Mouse (Mus musculus): ENCODE data around the gene Rad51b.

Rad51b gene

GRCm38 (mm10) chr12:79687683-79688386, 390.8 kb downstream of the Rad51b start:
- no peak for DNase-seq (ENCODE audit: low read depth)

- DNase-seq (ENCODE audit: low read depth): no peak
These were observed 392.2 kb downstream of the Rad51b start for GRCm38 (mm10) chr12:79689299-79689698.

- peak; percentile 65 for DNase-seq (ENCODE audit: low read depth)
These were observed 395.1 kb downstream of the Rad51b start for GRCm38 (mm10) chr12:79691929-79692862.

- DNase-seq (ENCODE audit: low read depth): no peak
These were observed 398.9 kb downstream of the Rad51b start for GRCm38 (mm10) chr12:79695832-79696434.

GRCm38 (mm10) chr12:79703555-79703954, 406.5 kb downstream of the Rad51b start:
- DNase-seq (ENCODE audit: low read depth): no peak

GRCm38 (mm10) chr12:79705501-79706266, 408.6 kb downstream of the Rad51b start:
- no peak for DNase-seq (ENCODE audit: low read depth)

GRCm38 (mm10) chr12:79707565-79708422, 410.7 kb downstream of the Rad51b start:
- no peak for DNase-seq (ENCODE audit: low read depth)

GRCm38 (mm10) chr12:79708423-79708733, 411.3 kb downstream of the Rad51b start:
- DNase-seq (ENCODE audit: low read depth): no peak

GRCm38 (mm10) chr12:79713286-79713685, 416.2 kb downstream of the Rad51b start:
- no peak for DNase-seq (ENCODE audit: low read depth)

GRCm38 (mm10) chr12:79714484-79714883, 417.4 kb downstream of the Rad51b start:
- no peak for DNase-seq (ENCODE audit: low read depth)

- DNase-seq (ENCODE audit: low read depth): no peak
These were observed 418.6 kb downstream of the Rad51b start for GRCm38 (mm10) chr12:79715506-79716345.

GRCm38 (mm10) chr12:79719091-79719846, 422.2 kb downstream of the Rad51b start:
- DNase-seq (ENCODE audit: low read depth): no peak

GRCm38 (mm10) chr12:79719847-79720201, 422.7 kb downstream of the Rad51b start:
- no peak for DNase-seq (ENCODE audit: low read depth)

- DNase-seq (ENCODE audit: low read depth): no peak
These were observed 427.8 kb downstream of the Rad51b start for GRCm38 (mm10) chr12:79724875-79725274.

GRCm38 (mm10) chr12:79725711-79726110, 428.6 kb downstream of the Rad51b start:
- no peak for DNase-seq (ENCODE audit: low read depth)

GRCm38 (mm10) chr12:79726116-79726515, 429.0 kb downstream of the Rad51b start:
- no peak for DNase-seq (ENCODE audit: low read depth)

- DNase-seq (ENCODE audit: low read depth): no peak
These were observed 429.9 kb downstream of the Rad51b start for GRCm38 (mm10) chr12:79726959-79727358.

GRCm38 (mm10) chr12:79729926-79730506, 432.9 kb downstream of the Rad51b start:
- DNase-seq (ENCODE audit: low read depth): no peak

- no peak for DNase-seq (ENCODE audit: low read depth)
These were observed 434.8 kb downstream of the Rad51b start for GRCm38 (mm10) chr12:79731905-79732304.
